Mouse (Mus musculus) ES-E14 (cell line): ENCODE measurements around the gene Atp1b3.

ENCODE experiments used
- CHD2 ChIP-seq: IDR thresholded peaks from 2 replicates; pipeline ENCODE4 v1.6.1; 2014; ENCODE audit warnings: mild to moderate bottlenecking, low read depth, low read length, inconsistent platforms
- MAFK ChIP-seq: IDR thresholded peaks from 2 replicates; pipeline ENCODE4 v1.6.1; 2014; ENCODE audit warnings: mild to moderate bottlenecking, low read depth, low read length, inconsistent platforms; ENCODE audit not compliant: insufficient read depth

- TF ChIP-seq CHD2 (no peak), MAFK (no peak)
Measured at GRCm38 (mm10) chr9:96375819-96376218, 11.6 kb upstream of the Atp1b3 start.
